Mouse (Mus musculus): ENCODE measurements around the gene Mdk.

- TF ChIP-seq POLR2A (IDR thresholded peaks at IDR 0.05; ENCODE audit: borderline replicate concordance, insufficient read depth, low read length), result no peak
- TF ChIP-seq CTCF (IDR thresholded peaks at IDR 0.05; ENCODE audit: borderline replicate concordance, insufficient read depth, low read depth, low read length), result no peak
These were observed 1.3 kb downstream of the Mdk start for GRCm38 (mm10) chr2:91930761-91931291.
